Mouse (Mus musculus) lung, adult 2 months (tissue): ENCODE data around the gene Fig4. TPM values are rescaled to one million over a fixed set of nuclear protein-coding genes. Genes with fewer than 3 reads are reported as not detected.

ENCODE experiments used
- DNase-seq: peaks from one replicate; pipeline ENCODE4 v3.0.0; 2022
- H3K4me1 ChIP-seq: fragments of 200-500 bp; 2 replicates; pipeline ENCODE4 v1.6.1; 2011; ENCODE audit warnings: low read length; ENCODE audit not compliant: control insufficient read depth, insufficient read depth
- H3K4me3 ChIP-seq: fragments of 200-500 bp; replicated peaks from 2 replicates; pipeline ENCODE3; 2011; ENCODE audit warnings: low read depth, mild to moderate bottlenecking, control low read depth, low read length; ENCODE audit errors: extremely low read depth
- CTCF ChIP-seq: fragments of 200-500 bp; IDR thresholded peaks from 2 replicates; pipeline ENCODE4 v1.5.1; 2011; ENCODE audit warnings: mild to moderate bottlenecking, low read length, control low read depth; ENCODE audit not compliant: insufficient read depth
- POLR2A ChIP-seq: fragments of 200-500 bp; IDR thresholded peaks from 2 replicates; pipeline ENCODE4 v1.6.1; 2011; ENCODE audit warnings: low read depth, mild to moderate bottlenecking, control low read depth, low read length, borderline replicate concordance; ENCODE audit errors: extremely low read depth
- whole genome bisulfite sequencing: fragments of 180-500 bp; shearing (Covaris S2); methylation state at CpG from one replicate; pipeline ENCODE4 v1.1.7; 2018; 5-methylcytosine and 5-hydroxymethylcytosine counted together
- polyA plus RNA-seq: library from polyadenylated mRNA; depleted of rRNA; stranded (reverse); fragments of >200 nt; gene quantifications from 2 replicates; pipeline ENCODE4 v1.2.3, GENCODE M21; 2012

The Fig4 gene
- polyA plus RNA-seq, 1 experiment: 13.6 TPM

DNA sequence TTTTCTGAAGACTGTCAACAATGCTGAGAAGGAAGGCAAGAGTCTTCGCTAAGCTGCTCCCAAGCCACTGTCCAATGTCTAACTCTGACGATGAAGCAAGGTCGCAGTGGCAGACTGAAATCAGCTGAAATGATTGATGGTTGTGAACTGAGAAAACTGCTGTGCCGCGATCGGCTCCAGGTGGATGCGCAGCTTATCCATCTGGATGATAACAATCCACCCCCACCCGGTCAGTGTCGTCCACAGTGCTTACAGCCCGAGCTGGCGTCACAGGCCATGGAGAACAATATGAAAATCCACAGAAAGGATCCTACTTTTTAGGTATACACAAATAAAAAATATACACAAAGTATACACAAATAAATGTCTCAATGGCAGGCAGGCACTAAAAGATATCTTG, 8.3 kb downstream of the Fig4 start:
- no peak overlapping the region for H3K4me3 ChIP-seq
- peaks cover 6% of the 10 kb centered on the region for H3K4me1 ChIP-seq
- 82% methylated on average over 11 of the region's 11 CpGs for WGBS
- TF ChIP-seq CTCF (no peak), POLR2A (no peak)
- no peak for DNase-seq

DNA sequence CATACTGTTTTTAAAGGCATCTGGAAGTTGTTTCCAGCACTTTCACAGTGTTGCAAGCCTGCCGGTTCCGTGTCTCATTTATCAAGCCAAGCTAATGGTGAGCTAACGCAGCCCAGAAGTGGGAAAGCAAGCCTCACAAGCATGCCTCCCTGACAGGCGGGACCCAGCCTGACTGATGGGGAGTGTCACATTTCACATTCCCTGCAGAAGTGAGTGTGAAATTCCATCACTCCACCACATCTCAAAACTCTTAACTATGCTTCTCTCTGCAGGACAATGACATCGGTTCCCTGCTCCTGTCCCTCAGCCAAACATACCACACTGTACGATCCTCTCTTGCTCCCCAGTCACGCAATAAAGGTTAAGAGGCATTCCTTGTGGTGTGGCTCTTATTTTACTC, 10.0 kb downstream of the Fig4 start:
- TF ChIP-seq CTCF (no peak), POLR2A (no peak)
- H3K4me3 ChIP-seq: peak overlapping the region; percentile 19
- 13% methylated on average over 7 of the region's 7 CpGs for WGBS
- no peak for DNase-seq
- peaks cover 8% of the 10 kb centered on the region for H3K4me1 ChIP-seq

DNA sequence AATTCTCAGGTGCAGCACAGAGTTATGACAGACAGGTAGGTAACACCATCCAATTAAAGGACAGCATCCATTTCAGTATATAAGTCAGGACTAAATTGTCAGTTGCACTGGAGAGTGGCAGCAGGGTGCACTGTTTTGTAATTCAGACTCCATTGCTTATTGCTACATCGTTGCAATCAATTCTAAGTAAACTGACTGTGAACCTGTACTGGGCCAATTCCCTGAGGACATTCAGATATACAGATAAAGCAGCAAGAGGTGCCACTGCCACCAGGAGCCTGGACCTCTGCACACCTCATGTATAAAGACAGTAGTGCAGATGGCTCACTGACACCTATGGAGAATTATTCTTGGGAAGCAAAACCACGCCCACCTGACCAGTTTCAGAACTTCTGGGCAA, 12.0 kb downstream of the Fig4 start:
- H3K4me1 ChIP-seq: peaks cover 8% of the 10 kb centered on the region
- no peak for TF ChIP-seq CTCF
- no peak for TF ChIP-seq POLR2A
- H3K4me3 ChIP-seq: no peak overlapping the region
- 73% methylated on average over 2 of the region's 2 CpGs for WGBS
- no peak for DNase-seq

DNA sequence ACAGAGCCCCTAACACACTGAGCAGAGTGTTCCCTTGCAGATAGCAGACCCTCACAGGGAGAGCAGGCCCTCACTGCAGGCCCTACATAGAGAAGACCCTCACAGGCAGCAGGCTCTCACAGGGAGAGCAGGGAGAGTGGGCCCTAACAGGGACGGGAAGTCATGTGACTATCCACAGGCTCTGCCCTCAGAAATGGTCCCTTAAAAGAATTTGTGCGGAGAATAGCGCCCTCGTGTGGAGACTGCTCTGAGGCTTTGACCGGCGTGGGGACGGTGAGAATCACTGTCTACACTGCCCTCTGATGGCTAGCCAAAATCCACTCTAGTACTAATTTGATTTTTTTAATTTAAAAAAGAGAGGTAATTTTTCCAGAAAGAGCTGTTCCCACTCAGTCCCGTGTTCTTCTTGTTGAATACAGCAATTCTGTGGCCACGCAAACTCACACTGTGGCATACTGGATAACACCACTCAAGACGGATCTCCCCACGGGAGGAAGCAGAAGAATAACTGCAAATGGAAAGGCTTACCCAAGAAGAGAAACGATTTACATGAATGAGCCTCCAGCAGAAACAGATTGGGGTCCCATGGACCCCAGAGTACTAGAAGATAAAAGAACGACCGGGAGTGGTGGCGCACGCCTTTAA, 14.2 kb downstream of the Fig4 start:
- WGBS: 38% methylated on average over 16 of the region's 16 CpGs
- no peak for TF ChIP-seq POLR2A
- peak; percentile 82 for TF ChIP-seq CTCF
- H3K4me1 ChIP-seq: peaks cover 8% of the 10 kb centered on the region
- H3K4me3 ChIP-seq: no peak overlapping the region
- DNase-seq: peak; percentile 71

DNA sequence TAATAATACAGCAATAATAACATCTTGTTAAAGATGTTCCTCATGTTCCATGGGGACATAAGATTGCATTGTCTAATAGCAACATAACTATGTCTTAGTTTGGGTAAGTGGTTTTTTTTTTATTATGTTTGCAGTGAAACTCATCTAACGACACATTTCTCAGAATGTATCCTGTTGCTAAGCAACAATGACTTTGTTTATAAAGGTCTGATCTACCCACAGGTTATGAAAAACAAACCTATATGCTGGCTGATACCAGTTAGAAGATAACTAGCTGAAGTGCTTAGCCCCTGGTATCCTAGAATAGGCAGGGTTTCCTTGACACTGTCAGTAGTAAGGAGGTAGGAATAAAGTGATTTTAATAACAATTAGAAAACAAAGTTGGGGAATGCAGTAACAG, 15.0 kb downstream of the Fig4 start:
- Histone ChIP-seq H3K4me3 (no peak overlapping the region), H3K4me1 (peaks cover 5% of the 10 kb centered on the region)
- WGBS: 33% methylated on average over 1 of the region's 1 CpGs
- DNase-seq: no peak
- TF ChIP-seq CTCF (no peak), POLR2A (no peak)

DNA sequence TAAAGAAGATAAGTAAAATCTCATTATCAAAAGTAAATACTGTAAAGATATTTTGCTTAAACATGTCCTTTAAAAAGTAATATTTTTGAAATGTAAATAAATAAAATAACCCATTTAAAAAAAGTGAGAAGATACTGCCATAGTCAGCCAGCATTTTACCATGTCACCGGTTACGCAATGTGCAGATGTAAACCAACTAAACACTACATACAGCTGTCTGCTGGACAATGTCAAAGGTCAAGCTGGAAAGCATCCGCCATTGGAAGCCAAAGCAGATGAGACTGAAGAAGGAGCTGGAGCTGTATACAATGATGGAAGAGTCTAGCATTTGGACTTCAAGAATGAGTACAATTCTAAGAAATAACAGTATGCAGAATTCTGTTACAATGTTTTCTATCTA, 15.4 kb downstream of the Fig4 start:
- 0 out of 2 replicates have a peak, but pooled peaks cover 2% of the 10 kb centered on the region for H3K4me1 ChIP-seq
- TF ChIP-seq CTCF (no peak), POLR2A (no peak)
- H3K4me3 ChIP-seq: no peak overlapping the region
- 74% methylated on average over 3 of the region's 3 CpGs for WGBS
- no peak for DNase-seq

DNA sequence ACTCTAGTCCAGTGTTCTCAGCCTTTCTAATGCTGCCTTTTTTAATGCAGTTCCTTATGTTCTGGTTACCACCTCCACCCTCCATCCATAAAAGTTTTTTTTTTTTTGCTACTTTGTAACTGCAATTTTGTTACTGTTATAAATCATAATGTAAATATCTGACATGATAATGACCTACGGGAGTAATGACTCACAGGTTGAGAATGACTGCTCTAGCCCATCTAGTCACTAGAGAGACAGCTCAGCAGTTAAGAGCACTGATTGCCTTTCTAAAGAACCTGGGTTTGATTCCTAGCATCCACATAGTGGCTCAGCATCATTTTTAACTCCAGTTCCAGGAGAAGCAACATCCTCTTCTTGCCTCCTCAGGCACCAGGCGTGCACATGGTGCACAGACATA, 21.0 kb downstream of the Fig4 start:
- H3K4me3 ChIP-seq: no peak overlapping the region
- H3K4me1 ChIP-seq: no peaks in the 10 kb centered on the region
- TF ChIP-seq POLR2A (no peak), CTCF (no peak)
- 74% methylated on average over 2 of the region's 2 CpGs for WGBS
- DNase-seq: no peak

DNA sequence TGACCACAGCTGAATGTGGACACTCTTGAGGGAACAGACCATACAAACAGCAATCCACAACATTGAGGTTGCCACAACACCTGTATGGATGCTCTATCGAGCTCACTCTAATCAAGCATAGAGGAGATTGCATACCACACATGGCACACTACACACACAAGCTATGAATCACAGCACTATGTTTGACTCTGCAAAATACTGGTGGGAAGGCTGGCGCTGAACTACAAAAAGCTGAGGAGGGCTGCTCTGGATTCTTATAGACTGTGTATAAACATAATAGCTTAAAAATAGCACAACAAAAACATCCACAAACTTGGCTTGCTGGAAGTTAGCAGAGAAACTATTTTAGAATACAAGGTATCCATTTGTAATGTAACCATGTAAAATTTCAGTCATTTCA, 22.3 kb downstream of the Fig4 start:
- WGBS: 71% methylated on average over 2 of the region's 2 CpGs
- no peak for TF ChIP-seq POLR2A
- TF ChIP-seq CTCF: no peak
- no peak for DNase-seq
- no peaks in the 10 kb centered on the region for H3K4me1 ChIP-seq
- H3K4me3 ChIP-seq: no peak overlapping the region

DNA sequence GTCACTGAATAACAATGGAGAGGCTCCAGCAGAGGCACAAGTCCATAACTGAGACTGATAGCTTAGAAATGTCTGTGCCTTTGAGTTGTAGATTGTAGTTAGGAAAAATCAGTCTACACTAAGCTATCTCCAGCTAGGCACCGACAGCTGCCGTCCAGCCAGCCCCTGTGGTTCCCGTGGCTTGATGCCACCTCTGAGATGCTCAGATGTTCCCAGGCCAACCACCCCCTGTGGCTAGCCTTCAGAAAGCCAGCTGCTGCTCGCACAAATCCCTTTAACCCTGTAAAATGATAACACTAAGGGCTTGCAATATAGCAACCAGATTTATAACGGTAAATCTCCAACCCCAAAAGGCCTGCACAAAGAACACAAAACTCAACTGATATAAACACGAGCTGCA, 22.9 kb downstream of the Fig4 start:
- no peak overlapping the region for H3K4me3 ChIP-seq
- no peaks in the 10 kb centered on the region for H3K4me1 ChIP-seq
- no peak for DNase-seq
- 76% methylated on average over 6 of the region's 6 CpGs for WGBS
- TF ChIP-seq CTCF: no peak
- no peak for TF ChIP-seq POLR2A

DNA sequence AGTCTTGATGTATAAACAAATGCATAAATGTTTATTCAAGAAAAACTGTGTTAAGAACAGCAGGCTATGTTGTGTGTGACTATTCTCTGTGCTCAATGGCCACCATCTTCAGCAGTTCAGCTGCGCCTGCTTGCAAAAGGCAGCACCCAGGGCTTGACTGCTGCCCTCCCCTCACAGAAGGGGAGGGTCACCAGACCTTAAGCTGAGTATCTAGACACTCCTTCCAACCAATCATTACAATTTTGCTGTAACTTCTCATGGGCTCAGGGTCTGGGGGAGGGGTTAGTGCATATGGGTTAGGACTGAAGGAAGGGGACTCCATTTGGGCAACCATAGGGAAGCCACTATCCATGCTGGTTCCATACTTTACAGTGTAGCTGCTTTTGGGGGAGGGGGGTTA, 24.3 kb downstream of the Fig4 start:
- DNase-seq: no peak
- Histone ChIP-seq H3K4me1 (no peaks in the 10 kb centered on the region), H3K4me3 (no peak overlapping the region)
- WGBS: 94% methylated on average over 1 of the region's 1 CpGs
- TF ChIP-seq CTCF: no peak
- TF ChIP-seq POLR2A: no peak
